Mouse (Mus musculus): Measurements from ENCODE around the gene Smarcd3.
A peak's percentile ranks its signal among the peaks of the same experiment; 100 is the strongest.

Gene Smarcd3

DNA sequence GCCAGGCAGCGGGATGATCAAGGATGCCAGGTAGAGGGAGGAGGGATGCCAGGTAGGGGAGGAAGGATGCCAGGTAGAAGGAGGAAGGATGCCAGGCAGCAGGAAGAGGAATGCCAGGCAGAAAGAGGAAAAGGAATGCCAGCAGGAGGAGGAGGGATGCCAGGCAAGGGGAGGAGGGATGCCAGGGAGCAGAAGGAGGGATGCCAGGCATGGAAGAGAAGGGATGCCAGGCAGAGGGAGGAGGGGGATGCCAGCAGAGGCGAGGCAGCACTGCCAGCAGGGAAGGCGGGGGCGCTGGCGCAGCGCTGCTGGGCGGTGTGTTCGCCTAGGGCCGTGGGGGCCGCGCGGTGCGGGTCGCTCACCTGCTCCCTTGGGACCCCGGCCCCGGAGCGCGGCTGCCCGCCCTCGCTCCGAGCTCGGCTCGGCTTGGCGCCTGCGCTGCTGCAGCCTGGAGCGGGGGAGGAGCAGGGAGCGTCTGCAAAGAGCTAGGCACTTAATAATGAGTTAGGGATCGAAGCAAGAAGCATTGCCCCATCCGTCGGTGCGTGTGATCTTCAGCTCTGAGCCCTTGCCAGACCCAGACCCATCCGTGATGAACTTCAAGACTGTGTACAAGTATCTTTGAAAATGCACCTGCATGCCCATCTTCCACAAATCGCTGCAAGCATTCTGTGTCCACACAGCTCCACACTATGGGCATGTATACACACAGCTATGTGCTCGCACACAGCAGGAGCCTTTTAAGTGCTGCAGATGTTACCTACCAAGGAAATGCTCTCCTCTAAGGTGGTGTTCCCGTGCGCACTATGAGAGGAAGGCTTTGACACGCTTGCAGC, at the start of gene Smarcd3:
Smarcd3 (minus strand) TSS at position 426 of the 836 bp plus-strand sequence.
- peak in 1 of 2 experiments; percentile 36 for DNase-seq (ENCODE audit: low spot score in 2 of 2)

GRCm38 (mm10) chr5:24661457-24661856, 37.2 kb upstream of the Smarcd3 start:
- DNase-seq (ENCODE audit: low spot score in 2 of 2), result no peak

GRCm38 (mm10) chr5:24659708-24660423, 35.7 kb upstream of the Smarcd3 start:
- no peak for DNase-seq (ENCODE audit: low spot score in 2 of 2)

DNA sequence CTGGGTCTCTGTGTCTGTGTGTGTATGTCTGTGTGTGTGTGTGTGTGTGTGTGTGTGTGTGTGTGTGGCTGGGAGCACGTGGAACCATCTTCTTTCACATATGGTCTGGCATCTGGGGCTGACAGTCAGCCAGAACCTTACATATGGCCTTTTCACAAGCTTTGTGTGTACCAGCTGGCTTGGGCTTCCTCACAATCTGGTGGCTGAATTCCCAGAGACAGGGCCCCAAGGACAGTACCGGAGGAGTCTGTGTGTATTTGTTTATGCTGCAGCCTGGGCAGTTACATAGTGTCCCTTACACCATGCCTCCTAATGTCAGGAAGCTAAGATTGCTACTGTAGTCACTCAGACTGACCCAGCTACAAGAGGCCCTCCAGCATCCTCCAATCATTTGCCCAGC, 32.9 kb upstream of the Smarcd3 start:
- no peak for DNase-seq (ENCODE audit: low spot score in 2 of 2)

GRCm38 (mm10) chr5:24654491-24654890, 30.3 kb upstream of the Smarcd3 start:
- no peak for DNase-seq (ENCODE audit: low spot score in 2 of 2)

DNA sequence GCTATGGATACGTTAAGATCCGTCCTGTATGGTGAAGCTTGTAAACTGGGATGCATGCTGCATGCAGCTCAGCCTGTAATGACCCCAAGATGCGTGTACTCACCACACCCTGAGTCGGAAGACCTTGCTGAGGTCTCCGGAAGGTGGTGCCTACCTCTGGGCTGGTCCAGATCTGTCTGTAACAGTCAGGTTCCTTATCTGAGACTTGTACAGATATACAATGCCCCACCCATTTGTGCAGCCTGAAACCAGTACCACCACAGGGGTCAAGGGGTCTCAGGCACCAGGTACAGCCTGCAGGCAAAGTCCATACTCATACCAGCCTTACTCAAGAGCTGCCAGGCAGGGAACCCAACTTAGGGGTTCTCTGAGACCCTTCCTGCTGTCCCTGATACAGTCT, 28.6 kb upstream of the Smarcd3 start:
- DNase-seq (ENCODE audit: low spot score in 2 of 2), result peak in 1 of 2 experiments; percentile 2

GRCm38 (mm10) chr5:24651768-24652752, 27.8 kb upstream of the Smarcd3 start:
- DNase-seq (ENCODE audit: low spot score in 2 of 2), result peak; percentile 73 to 85

- no peak for DNase-seq (ENCODE audit: low spot score in 2 of 2)
These were observed 27.1 kb upstream of the Smarcd3 start for GRCm38 (mm10) chr5:24651356-24651755.

- no peak for DNase-seq (ENCODE audit: low spot score in 2 of 2)
These were observed 25.5 kb upstream of the Smarcd3 start for GRCm38 (mm10) chr5:24649701-24650100.

GRCm38 (mm10) chr5:24649231-24649630, 25.0 kb upstream of the Smarcd3 start:
- DNase-seq (ENCODE audit: low spot score in 2 of 2), result no peak

DNA sequence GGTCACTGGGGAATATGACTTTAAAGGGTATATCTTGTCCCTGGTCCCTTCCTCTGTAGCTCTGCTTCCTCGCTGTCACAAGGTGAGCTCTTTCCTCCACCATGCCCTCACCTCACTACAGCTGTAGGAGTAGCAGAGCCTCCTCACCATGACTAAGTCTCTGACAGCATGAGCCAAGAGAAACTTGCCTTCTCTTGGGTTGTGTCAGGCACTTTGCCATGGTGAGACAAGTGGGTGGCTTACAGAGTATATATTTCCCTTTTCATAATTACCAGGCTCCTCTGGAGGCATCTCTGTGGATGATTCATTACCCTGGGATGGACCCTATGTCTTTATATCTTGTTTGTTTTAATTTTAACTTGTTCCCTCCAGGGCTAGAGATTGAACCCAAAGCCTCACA, 21.2 kb upstream of the Smarcd3 start:
- DNase-seq (ENCODE audit: low spot score in 2 of 2), result no peak

DNA sequence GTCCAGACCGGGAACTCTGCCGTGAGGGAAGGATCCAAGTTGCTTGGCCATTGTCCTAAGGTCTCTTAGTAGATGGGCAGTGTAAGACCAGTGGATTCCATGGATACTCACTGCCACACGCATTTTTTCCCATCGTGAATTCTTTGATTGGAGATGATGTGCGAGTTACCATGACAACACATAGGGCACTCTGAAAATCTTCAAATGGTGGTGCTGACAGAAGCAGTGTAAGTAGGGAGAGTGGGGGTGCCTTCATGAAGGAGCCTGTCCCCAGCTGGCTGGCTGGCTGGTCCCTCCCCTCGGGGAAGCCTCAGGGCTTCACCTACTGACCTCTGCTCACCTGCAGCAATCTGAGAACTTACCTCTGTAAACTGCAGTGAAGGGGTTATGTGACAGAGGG, 14.9 kb upstream of the Smarcd3 start:
- no peak for DNase-seq (ENCODE audit: low spot score in 2 of 2)

- DNase-seq (ENCODE audit: low spot score in 2 of 2), result no peak
These were observed 13.9 kb upstream of the Smarcd3 start for GRCm38 (mm10) chr5:24638131-24638530.

- DNase-seq (ENCODE audit: low spot score in 2 of 2), result no peak
These were observed 12.8 kb upstream of the Smarcd3 start for GRCm38 (mm10) chr5:24636987-24637386.

DNA sequence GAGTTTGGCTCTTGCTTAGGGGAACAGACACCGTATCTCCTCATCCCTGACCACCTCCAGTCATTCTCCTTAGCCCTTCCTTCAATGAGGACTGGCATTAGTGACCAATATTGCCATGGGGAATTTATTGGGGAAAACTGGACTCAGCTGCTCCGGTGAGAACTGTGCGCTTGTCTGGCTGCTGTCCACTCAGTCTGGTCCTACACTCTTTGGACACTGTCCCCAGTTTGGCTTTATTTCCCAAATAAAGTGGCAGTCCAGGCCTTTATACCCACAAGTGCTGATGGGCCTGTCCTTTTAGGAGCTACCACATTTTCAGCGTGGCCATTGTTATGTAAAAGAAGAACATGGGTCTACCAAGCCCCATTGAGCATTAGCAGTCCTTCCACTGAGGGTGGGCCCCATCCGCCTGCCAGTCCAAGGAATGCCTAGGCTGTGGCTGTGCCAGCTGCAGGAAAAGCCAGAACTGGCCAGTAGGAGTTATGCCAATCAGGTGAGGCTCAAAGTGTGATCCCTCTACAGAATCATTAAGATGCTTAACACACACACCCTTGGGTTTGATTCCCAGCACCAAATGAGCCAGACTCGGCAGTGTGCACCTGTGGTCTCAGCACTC, 11.4 kb upstream of the Smarcd3 start:
- no peak for DNase-seq (ENCODE audit: low spot score in 2 of 2)

DNA sequence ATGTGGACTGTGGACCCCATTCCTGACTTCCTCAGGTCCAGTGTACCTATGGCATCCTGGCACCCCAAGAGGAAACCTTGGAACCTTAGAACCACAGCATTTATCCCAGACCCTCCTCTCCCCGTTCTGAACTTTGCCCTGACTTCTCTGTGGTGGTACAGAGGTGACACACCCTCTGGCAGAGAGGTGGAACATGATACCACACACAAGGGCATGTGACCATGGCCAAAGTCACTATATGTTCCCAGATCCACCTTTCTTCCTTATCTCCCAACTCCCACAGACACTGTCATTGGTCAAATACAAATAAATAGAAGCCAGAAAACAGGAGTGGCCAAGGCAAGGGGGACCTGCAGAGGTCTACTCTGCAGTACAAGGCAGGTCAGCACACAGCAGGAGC, 10.9 kb upstream of the Smarcd3 start:
- DNase-seq (ENCODE audit: low spot score in 2 of 2), result no peak

GRCm38 (mm10) chr5:24629712-24630111, 5.5 kb upstream of the Smarcd3 start:
- DNase-seq (ENCODE audit: low spot score in 2 of 2), result no peak

GRCm38 (mm10) chr5:24624822-24625120, 560 bp upstream of the Smarcd3 start:
- no peak for DNase-seq (ENCODE audit: low spot score in 2 of 2)

DNA sequence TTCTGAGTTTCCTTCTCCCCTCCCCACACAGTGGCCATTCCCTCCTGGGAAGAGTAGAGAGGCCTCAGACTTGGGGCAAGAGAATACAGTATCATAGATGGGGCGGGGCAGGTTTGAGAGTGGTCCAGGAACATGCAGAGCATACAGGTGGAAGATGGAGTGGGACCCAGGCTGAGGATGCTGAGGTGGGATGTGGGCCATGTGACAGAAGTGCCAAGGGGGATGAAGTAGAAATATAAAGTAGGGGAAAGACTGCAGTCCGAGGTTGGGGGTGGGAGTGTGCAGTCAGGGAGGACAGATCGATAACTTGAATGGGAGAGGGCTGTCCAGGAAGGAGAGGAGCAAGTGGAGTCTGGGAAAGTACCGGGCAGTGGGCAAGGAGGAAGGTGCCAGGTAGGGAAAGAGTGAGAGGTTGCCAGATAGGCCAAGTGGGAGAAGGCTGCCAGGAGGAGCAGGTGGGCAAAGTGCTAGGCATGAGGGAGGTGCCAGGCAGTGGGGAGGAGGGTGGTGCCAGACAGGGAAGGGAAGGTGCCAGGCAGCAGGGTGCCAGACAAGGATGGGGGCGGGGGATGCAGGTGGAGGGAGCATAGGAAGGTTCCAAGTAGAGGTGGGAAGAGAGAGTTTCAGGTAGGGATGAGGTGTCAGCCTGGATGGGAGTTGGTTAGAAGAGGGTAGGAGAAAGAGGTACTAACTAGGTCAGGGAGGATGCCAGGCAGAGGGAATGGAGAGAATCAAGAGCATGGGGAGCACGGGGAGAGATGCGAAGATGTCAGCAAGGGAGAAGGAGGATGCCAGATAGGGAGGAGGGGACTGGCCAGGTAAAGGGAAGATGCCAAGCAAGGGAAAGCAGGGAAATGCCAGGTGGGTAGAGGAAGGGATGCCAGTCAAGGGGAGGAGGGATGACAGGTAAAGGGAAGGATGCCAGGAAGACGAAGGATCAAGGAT, 898 bp downstream of the Smarcd3 start:
- no peak for DNase-seq (ENCODE audit: low spot score in 2 of 2)

- DNase-seq (ENCODE audit: low spot score in 2 of 2), result no peak
These were observed 1.7 kb downstream of the Smarcd3 start for GRCm38 (mm10) chr5:24622386-24623040.
